Mouse (Mus musculus) frontal cortex, postnatal 14 days (tissue): ENCODE results near the gene Nupl1.

Source experiments
- DNase-seq, 2 experiments: peaks; one replicate each; pipeline ENCODE4 v3.0.0; 2022; ENCODE audit warnings: low spot score in 2 of 2

Nupl1 gene

GRCm38 (mm10) chr14:60152373-60152772 is 98.9 kb downstream of the Nupl1 start:
- DNase-seq: no peak

GRCm38 (mm10) chr14:60148893-60149292 is 102.3 kb downstream of the Nupl1 start:
- no peak for DNase-seq

- DNase-seq: no peak
Measured at GRCm38 (mm10) chr14:60143234-60143633, 108.0 kb downstream of the Nupl1 start.

GRCm38 (mm10) chr14:60138339-60138738 is 112.9 kb downstream of the Nupl1 start:
- no peak for DNase-seq

GRCm38 (mm10) chr14:60137812-60138211 is 113.4 kb downstream of the Nupl1 start:
- no peak for DNase-seq

GRCm38 (mm10) chr14:60135801-60136200 is 115.4 kb downstream of the Nupl1 start:
- DNase-seq: no peak

- no peak for DNase-seq
Measured at GRCm38 (mm10) chr14:60134720-60135119, 116.5 kb downstream of the Nupl1 start.
